Mouse (Mus musculus): ENCODE measurements at regions not wholly inside any gene's neighbourhood (a gene's known extent, or its start where the extent isn't known, plus 50 kb on each side); places are given as distances from the start of the nearest gene placed in this dataset.
"Not testable (repeated sequence)": the region's sequence is repeated elsewhere in the genome, so short reads cannot be mapped to it uniquely, and the experiment has no call there.

- WGBS, result 84% methylated on average over 5 of the region's 5 CpGs
Measured at GRCm38 (mm10) chr12:107188055-107188454, 300.4 kb upstream of the 3110018I06Rik start.

GRCm38 (mm10) chr12:107198389-107199018 lies 289.9 kb upstream of the 3110018I06Rik start:
- H3K9ac ChIP-seq (ENCODE audit: low read length), result no peak overlapping the region
- no peak overlapping the region for H3K27ac ChIP-seq (ENCODE audit: low read depth, low read length)
- H3K36me3 ChIP-seq (ENCODE audit: control insufficient read depth, insufficient read depth, low read length), result no peaks in the 10 kb centered on the region
- 72% methylated on average over 2 of the region's 2 CpGs for WGBS
- H3K4me3 ChIP-seq (ENCODE audit: low read depth, low read length), result no peak overlapping the region
- no peaks in the 10 kb centered on the region for H3K9me3 ChIP-seq (ENCODE audit: control insufficient read depth, low read length)
- no peaks in the 10 kb centered on the region for H3K27me3 ChIP-seq (ENCODE audit: control insufficient read depth, insufficient read depth, low read length)
- H3K4me2 ChIP-seq, result no peak overlapping the region
- DNase-seq (ENCODE audit: low spot score, missing footprints) (no peak), ATAC-seq (ENCODE audit: low FRiP score) (no peak)
- no peaks in the 10 kb centered on the region for H3K4me1 ChIP-seq (ENCODE audit: control insufficient read depth, insufficient read depth, low read length)

More at GRCm38 (mm10) chr12:107188055-107188454, 300.4 kb upstream of the 3110018I06Rik start:
- no peaks in the 10 kb centered on the region for H3K36me3 ChIP-seq (ENCODE audit: control insufficient read depth, insufficient read depth, low read length)
- no peak overlapping the region for H3K27ac ChIP-seq (ENCODE audit: low read depth, low read length)
- DNase-seq (ENCODE audit: low spot score, missing footprints), result no peak
- H3K4me3 ChIP-seq (ENCODE audit: low read depth, low read length), result no peak overlapping the region
- H3K27me3 ChIP-seq (ENCODE audit: control insufficient read depth, insufficient read depth, low read length), result no peaks in the 10 kb centered on the region
- no peak for ATAC-seq (ENCODE audit: low FRiP score)
- no peaks in the 10 kb centered on the region; the same call in 1 of the 2 replicates for H3K4me1 ChIP-seq (ENCODE audit: control insufficient read depth, insufficient read depth, low read length)
- H3K9me3 ChIP-seq (ENCODE audit: control insufficient read depth, low read length), result no peaks in the 10 kb centered on the region
- H3K4me2 ChIP-seq, result no peak overlapping the region
- no peak overlapping the region for H3K9ac ChIP-seq (ENCODE audit: low read length)

- Histone ChIP-seq H3K36me3 (ENCODE audit: control insufficient read depth, insufficient read depth, low read length) (no peaks in the 10 kb centered on the region), H3K27me3 (ENCODE audit: control insufficient read depth, insufficient read depth, low read length) (no peaks in the 10 kb centered on the region), H3K27ac (ENCODE audit: low read depth, low read length) (no peak overlapping the region), H3K9me3 (ENCODE audit: control insufficient read depth, low read length) (no peaks in the 10 kb centered on the region), H3K4me2 (no peak overlapping the region), H3K9ac (ENCODE audit: low read length) (no peak overlapping the region), H3K4me3 (ENCODE audit: low read depth, low read length) (no peak overlapping the region), H3K4me1 (ENCODE audit: control insufficient read depth, insufficient read depth, low read length) (no peaks in the 10 kb centered on the region)
- no peak for DNase-seq (ENCODE audit: low spot score, missing footprints)
- no peak for ATAC-seq (ENCODE audit: low FRiP score)
- 79% methylated on average over 4 of the region's 4 CpGs for WGBS
Measured at GRCm38 (mm10) chr12:107200903-107201302, 287.5 kb upstream of the 3110018I06Rik start.

GRCm38 (mm10) chr12:107208826-107209225 lies 279.6 kb upstream of the 3110018I06Rik start:
- H3K27ac ChIP-seq (ENCODE audit: low read depth, low read length); ATAC-seq (ENCODE audit: low FRiP score): not testable (repeated sequence)
- WGBS, result 75% methylated on average over 6 of the region's 6 CpGs

GRCm38 (mm10) chr12:107212826-107213225 lies 275.6 kb upstream of the 3110018I06Rik start:
- H3K27ac ChIP-seq (ENCODE audit: low read depth, low read length), result no peak overlapping the region
- H3K4me3 ChIP-seq (ENCODE audit: low read depth, low read length), result no peak overlapping the region
- DNase-seq (ENCODE audit: low spot score, missing footprints), result no peak
- H3K9ac ChIP-seq (ENCODE audit: low read length), result no peak overlapping the region
- H3K4me1 ChIP-seq (ENCODE audit: control insufficient read depth, insufficient read depth, low read length), result no peaks in the 10 kb centered on the region
- H3K9me3 ChIP-seq (ENCODE audit: control insufficient read depth, low read length), result no peaks in the 10 kb centered on the region
- no peak overlapping the region for H3K4me2 ChIP-seq
- 95% methylated on average over 10 of the region's 10 CpGs for WGBS
- H3K36me3 ChIP-seq (ENCODE audit: control insufficient read depth, insufficient read depth, low read length), result no peaks in the 10 kb centered on the region
- ATAC-seq (ENCODE audit: low FRiP score), result no peak
- H3K27me3 ChIP-seq (ENCODE audit: control insufficient read depth, insufficient read depth, low read length), result no peaks in the 10 kb centered on the region

More at GRCm38 (mm10) chr12:107208826-107209225, 279.6 kb upstream of the 3110018I06Rik start:
- not testable (repeated sequence) for H3K9me3 ChIP-seq (ENCODE audit: control insufficient read depth, low read length); H3K4me1 ChIP-seq (ENCODE audit: control insufficient read depth, insufficient read depth, low read length); DNase-seq (ENCODE audit: low spot score, missing footprints); H3K27me3 ChIP-seq (ENCODE audit: control insufficient read depth, insufficient read depth, low read length); H3K36me3 ChIP-seq (ENCODE audit: control insufficient read depth, insufficient read depth, low read length); H3K4me2 ChIP-seq; H3K4me3 ChIP-seq (ENCODE audit: low read depth, low read length); H3K9ac ChIP-seq (ENCODE audit: low read length)

- H3K9me3 ChIP-seq (ENCODE audit: control insufficient read depth, low read length), result no peaks in the 10 kb centered on the region
- H3K4me1 ChIP-seq (ENCODE audit: control insufficient read depth, insufficient read depth, low read length), result no peaks in the 10 kb centered on the region
- no peaks in the 10 kb centered on the region for H3K36me3 ChIP-seq (ENCODE audit: control insufficient read depth, insufficient read depth, low read length)
- H3K27me3 ChIP-seq (ENCODE audit: control insufficient read depth, insufficient read depth, low read length), result no peaks in the 10 kb centered on the region
- H3K27ac ChIP-seq (ENCODE audit: low read depth, low read length), result no peak overlapping the region
- WGBS, result 70% methylated on average over 8 of the region's 8 CpGs
- H3K4me3 ChIP-seq (ENCODE audit: low read depth, low read length), result no peak overlapping the region
- DNase-seq (ENCODE audit: low spot score, missing footprints) (no peak), ATAC-seq (ENCODE audit: low FRiP score) (0 out of 2 replicates have a peak, but pooled peaks have one; percentile 9)
- no peak overlapping the region for H3K9ac ChIP-seq (ENCODE audit: low read length)
- H3K4me2 ChIP-seq, result no peak overlapping the region
Measured at GRCm38 (mm10) chr12:107216119-107216518, 272.3 kb upstream of the 3110018I06Rik start.

- 86% methylated on average over 7 of the region's 7 CpGs for WGBS
- Histone ChIP-seq H3K4me2 (no peak overlapping the region), H3K4me1 (ENCODE audit: control insufficient read depth, insufficient read depth, low read length) (no peaks in the 10 kb centered on the region), H3K9ac (ENCODE audit: low read length) (no peak overlapping the region), H3K4me3 (ENCODE audit: low read depth, low read length) (no peak overlapping the region), H3K27me3 (ENCODE audit: control insufficient read depth, insufficient read depth, low read length) (no peaks in the 10 kb centered on the region), H3K36me3 (ENCODE audit: control insufficient read depth, insufficient read depth, low read length) (no peaks in the 10 kb centered on the region), H3K27ac (ENCODE audit: low read depth, low read length) (no peak overlapping the region), H3K9me3 (ENCODE audit: control insufficient read depth, low read length) (no peaks in the 10 kb centered on the region)
- DNase-seq (ENCODE audit: low spot score, missing footprints), result no peak
- ATAC-seq (ENCODE audit: low FRiP score), result no peak
Measured at GRCm38 (mm10) chr12:107221276-107221970, 267.0 kb upstream of the 3110018I06Rik start.

- Histone ChIP-seq H3K4me3 (ENCODE audit: low read depth, low read length) (no peak overlapping the region), H3K9me3 (ENCODE audit: control insufficient read depth, low read length) (0 out of 2 replicates have a peak, but pooled peaks cover 3% of the 10 kb centered on the region), H3K4me2 (no peak overlapping the region), H3K36me3 (ENCODE audit: control insufficient read depth, insufficient read depth, low read length) (no peaks in the 10 kb centered on the region), H3K27me3 (ENCODE audit: control insufficient read depth, insufficient read depth, low read length) (no peaks in the 10 kb centered on the region), H3K9ac (ENCODE audit: low read length) (no peak overlapping the region), H3K4me1 (ENCODE audit: control insufficient read depth, insufficient read depth, low read length) (no peaks in the 10 kb centered on the region), H3K27ac (ENCODE audit: low read depth, low read length) (no peak overlapping the region)
- DNase-seq (ENCODE audit: low spot score, missing footprints) (no peak), ATAC-seq (ENCODE audit: low FRiP score) (no peak)
- WGBS, result 88% methylated on average over 7 of the region's 7 CpGs
Measured at GRCm38 (mm10) chr12:107222106-107222505, 266.3 kb upstream of the 3110018I06Rik start.

GRCm38 (mm10) chr12:107230097-107230496 lies 258.3 kb upstream of the 3110018I06Rik start:
- 71% methylated on average over 3 of the region's 3 CpGs for WGBS
- Histone ChIP-seq H3K36me3 (ENCODE audit: control insufficient read depth, insufficient read depth, low read length) (no peaks in the 10 kb centered on the region), H3K4me2 (no peak overlapping the region), H3K9ac (ENCODE audit: low read length) (no peak overlapping the region), H3K4me1 (ENCODE audit: control insufficient read depth, insufficient read depth, low read length) (no peaks in the 10 kb centered on the region), H3K27ac (ENCODE audit: low read depth, low read length) (no peak overlapping the region), H3K4me3 (ENCODE audit: low read depth, low read length) (no peak overlapping the region), H3K9me3 (ENCODE audit: control insufficient read depth, low read length) (0 out of 2 replicates have a peak, but pooled peaks cover 3% of the 10 kb centered on the region), H3K27me3 (ENCODE audit: control insufficient read depth, insufficient read depth, low read length) (no peaks in the 10 kb centered on the region)
- DNase-seq (ENCODE audit: low spot score, missing footprints) (no peak), ATAC-seq (ENCODE audit: low FRiP score) (no peak)
